Mouse (Mus musculus): ENCODE results near the gene Ckmt1. TPM values are rescaled to one million over a fixed set of nuclear protein-coding genes. Genes with fewer than 3 reads are reported as not detected.

The Ckmt1 gene
- total RNA-seq (2023) = not detected

GRCm38 (mm10) chr2:121357494-121357893, at the start of gene Ckmt1:
Ckmt1 (plus strand) TSS chr2:121357714.

GRCm38 (mm10) chr2:121354820-121355592, 2.5 kb upstream of the Ckmt1 start, which contains the start of gene Ppip5k1:
Ppip5k1 (minus strand) TSS chr2:121355396.

GRCm38 (mm10) chr2:121386961-121387575, 29.6 kb downstream of the Ckmt1 start, which contains the start of gene Strc:
Strc (minus strand) TSS chr2:121387168.

Other genes starting within 250 kb of the Ckmt1 start
- not detected for gene Tgm7, start 247.9 kb upstream of the Ckmt1 start, total RNA-seq (2023)
- gene Adal, start 217.3 kb upstream of the Ckmt1 start, total RNA-seq (2023) = 1 to 10 TPM; 4.6 to 6.6 TPM
- 1 to 10 TPM; 4.5 to 5.2 TPM for gene Lcmt2, start 217.1 kb upstream of the Ckmt1 start, total RNA-seq (2023)
- 10 to 100 TPM; 37.3 to 43.5 TPM for gene Tubgcp4, start 187.1 kb upstream of the Ckmt1 start, total RNA-seq (2023)
- gene Zscan29, start 186.6 kb upstream of the Ckmt1 start, total RNA-seq (2023) = 10 to 100 TPM; 42.6 to 48.4 TPM
- 10 to 100 TPM; 20.1 to 27.0 TPM for gene Trp53bp1, start 86.3 kb upstream of the Ckmt1 start, total RNA-seq (2023)
- gene Map1a, start 68.1 kb upstream of the Ckmt1 start, total RNA-seq (2023) = under 1 TPM; 0.11 TPM
- gene Ppip5k1, start 2.3 kb upstream of the Ckmt1 start, total RNA-seq (2023) = 10 to 100 TPM; 10.7 to 14.3 TPM
- under 1 TPM; 0.11 to 0.42 TPM for gene Strc, start 29.5 kb downstream of the Ckmt1 start, total RNA-seq (2023)
- 100 to 1,000 TPM; 134 to 166 TPM for gene Pdia3, start 56.1 kb downstream of the Ckmt1 start, total RNA-seq (2023)
- under 1 TPM; 0.64 TPM for gene Catsper2, start 56.1 kb downstream of the Ckmt1 start, total RNA-seq (2023)
- gene Ell3, start 86.6 kb downstream of the Ckmt1 start, total RNA-seq (2023) = under 1 TPM in 1 of 2 experiments, not detected in 1; 0.42 TPM
- gene Serf2, start 91.5 kb downstream of the Ckmt1 start, total RNA-seq (2023) = 100 to 1,000 TPM; 376 to 437 TPM
- gene Hypk, start 95.6 kb downstream of the Ckmt1 start, total RNA-seq (2023) = 10 to 100 TPM; 28.7 to 28.9 TPM
- gene Serinc4, start 99.1 kb downstream of the Ckmt1 start, total RNA-seq (2023) = under 1 TPM; 0.36 to 0.77 TPM
- gene Mfap1b, start 116.4 kb downstream of the Ckmt1 start, total RNA-seq (2023) = 10 to 100 TPM; 32.7 to 35.2 TPM
- 10 to 100 TPM; 34.1 to 35.0 TPM for gene Mfap1a, start 149.0 kb downstream of the Ckmt1 start, total RNA-seq (2023)
- 10 to 100 TPM; 16.8 to 18.5 TPM for gene Wdr76, start 149.0 kb downstream of the Ckmt1 start, total RNA-seq (2023)

All from neutrophil, adult 59 days (primary cell).